Mouse (Mus musculus): Measurements from ENCODE around the gene Nploc4.

DNA sequence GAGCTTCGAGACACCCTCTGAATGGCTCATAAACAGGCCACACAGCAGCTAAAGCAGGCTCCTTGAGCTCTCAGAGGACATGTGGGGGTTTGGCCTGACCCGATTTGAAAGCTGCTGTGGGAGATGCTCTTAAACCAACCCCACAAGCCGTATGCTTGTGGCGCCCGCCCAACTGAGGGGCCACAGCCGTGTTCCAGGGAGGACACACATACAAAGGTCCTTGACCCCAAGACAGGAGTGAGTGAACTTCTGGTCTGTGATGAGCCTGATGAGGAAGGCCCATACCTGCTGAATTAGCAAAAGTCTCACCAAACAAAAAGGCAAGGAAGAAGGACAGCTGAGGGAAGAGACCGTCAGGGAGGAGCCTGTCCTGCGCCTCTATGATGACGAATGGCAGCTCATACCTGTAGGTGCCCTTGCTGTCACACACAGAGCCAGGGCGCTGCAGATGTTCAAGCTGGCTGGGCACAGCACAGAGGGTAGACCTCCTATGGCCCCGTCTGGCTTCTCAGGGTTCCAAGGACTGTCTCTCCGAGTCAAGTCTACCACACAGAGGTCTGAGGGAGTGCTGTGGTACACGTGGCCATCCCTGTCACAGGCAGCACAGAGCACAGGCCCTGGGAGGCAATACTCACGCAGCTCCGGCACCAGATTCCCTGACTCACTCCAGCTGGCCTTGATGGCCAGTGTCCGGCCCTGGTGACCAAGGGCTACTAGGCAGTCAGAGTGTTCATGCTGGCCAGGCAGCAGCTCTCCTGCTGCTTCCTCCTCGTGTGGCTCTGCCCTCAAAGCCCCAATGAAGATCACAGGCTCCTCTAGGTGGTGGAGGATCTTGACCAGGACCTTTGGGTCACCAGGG, 61.0 kb downstream of the Nploc4 start:
- no peak for TF ChIP-seq MAFK (IDR thresholded peaks at IDR 0.05; ENCODE audit: insufficient read depth, low read depth, low read length)
- TF ChIP-seq HCFC1 (IDR thresholded peaks at IDR 0.05; ENCODE audit: borderline replicate concordance, insufficient read depth, low read length), result no peak
- no peak for TF ChIP-seq ZNF384 (IDR thresholded peaks at IDR 0.05; ENCODE audit: low read depth, low read length)
- TF ChIP-seq ZC3H11A (IDR thresholded peaks at IDR 0.05; ENCODE audit: borderline replicate concordance, low read depth, low read length), result no peak
- no peak for TF ChIP-seq CHD2 (IDR thresholded peaks at IDR 0.05; ENCODE audit: low read depth, low read length)
